Mouse (Mus musculus) heart, postnatal 0 days (tissue): ENCODE results near the gene P2ry14. TPM values are rescaled to one million over a fixed set of nuclear protein-coding genes. Genes with fewer than 3 reads are reported as not detected.
"Not testable (repeated sequence)": the region's sequence is repeated elsewhere in the genome, so short reads cannot be mapped to it uniquely, and the experiment has no call there.

ENCODE experiments used
- ATAC-seq: fragments of 200-750 bp; cut with Nextera tagmentation; 2 replicates; pipeline ENCODE4 v1.8.0; 2017; ENCODE audit warnings: low read depth, moderate number of reproducible peaks, moderate library complexity; ENCODE audit not compliant: insufficient read depth
- DNase-seq: peaks from one replicate; pipeline ENCODE4 v3.0.0-alpha.2; 2016; ENCODE audit warnings: low spot score
- H3K27ac ChIP-seq: fragments of 300-500 bp; sonication (generic); 2 replicates; pipeline ENCODE4 v1.5.1; 2014; ENCODE audit warnings: low read depth, mild to moderate bottlenecking
- H3K27me3 ChIP-seq: fragments of 300-500 bp; sonication (generic); 2 replicates; pipeline ENCODE4 v1.6.1; 2014; ENCODE audit warnings: low read length, mixed read lengths; ENCODE audit not compliant: control insufficient read depth, insufficient read depth
- H3K36me3 ChIP-seq: fragments of 300-500 bp; sonication (generic); replicated peaks from 2 replicates; pipeline ENCODE4 v1.6.1; 2014; ENCODE audit warnings: low read length, mixed read lengths; ENCODE audit not compliant: control insufficient read depth, insufficient read depth
- H3K4me1 ChIP-seq: fragments of 300-500 bp; sonication (generic); 2 replicates; pipeline ENCODE4 v1.6.1; 2014; ENCODE audit warnings: antibody characterized with exemption; ENCODE audit not compliant: control insufficient read depth, insufficient read depth
- H3K4me2 ChIP-seq: fragments of 300-500 bp; sonication (generic); 2 replicates; pipeline ENCODE4 v1.6.1; 2014; ENCODE audit warnings: low read depth, mild to moderate bottlenecking, low read length, moderate library complexity
- H3K4me3 ChIP-seq: fragments of 300-500 bp; sonication (generic); 2 replicates; pipeline ENCODE4 v1.5.1; 2014; ENCODE audit warnings: low read depth, low read length
- H3K9ac ChIP-seq: fragments of 300-500 bp; sonication (generic); replicated peaks from 2 replicates; pipeline ENCODE4 v1.6.1; 2014; ENCODE audit warnings: low read depth, low read length, mixed read lengths
- H3K9me3 ChIP-seq: fragments of 300-500 bp; sonication (generic); replicated peaks from 2 replicates; pipeline ENCODE4 v1.6.1; 2016; ENCODE audit warnings: low read length; ENCODE audit not compliant: control insufficient read depth
- CTCF ChIP-seq: IDR thresholded peaks from 2 replicates; pipeline ENCODE4 v1.5.1; 2016; ENCODE audit warnings: antibody characterized with exemption, control low read depth, low read depth
- EP300 ChIP-seq: IDR thresholded peaks from 2 replicates; pipeline ENCODE4 v1.6.1; 2016; ENCODE audit warnings: antibody characterized with exemption, low read depth
- WGBS: fragments of 180-500 bp; shearing (Covaris S2); extraction: QIAGEN DNeasy Blood & Tissue Kit; methylation state at CpG from one replicate; pipeline ENCODE4 v1.1.7; 2014; 5-methylcytosine and 5-hydroxymethylcytosine counted together
- polyA plus RNA-seq: library from polyadenylated mRNA; unstranded; fragments of >200 nt; fragmentation: Nextera tagmentation; extraction: Ambion mirVana; gene quantifications from 2 replicates; pipeline ENCODE4 v1.2.1, GENCODE M21; 2015
- total RNA-seq: library from RNA; depleted of rRNA; stranded (reverse); fragments of >200 nt; gene quantifications from 2 replicates; pipeline ENCODE4 v1.2.3, GENCODE M21; 2014; ENCODE audit warnings: low replicate concordance

The P2ry14 gene
- total and polyA plus RNA-seq, 2 experiments from 2014 or later = 1.8 to 3.7 TPM

GRCm38 (mm10) chr3:59111944-59112343 lies 41.5 kb downstream of the P2ry14 start:
- no peaks in the 10 kb centered on the region for H3K36me3 ChIP-seq
- no peaks in the 10 kb centered on the region for H3K9me3 ChIP-seq
- H3K4me1 ChIP-seq = peaks cover 14% of the 10 kb centered on the region; the same call in 1 of the 2 replicates
- no peak overlapping the region for H3K9ac ChIP-seq
- DNase-seq (no peak), ATAC-seq (no peak)
- 84% methylated on average over 3 of the region's 3 CpGs for WGBS
- no peaks in the 10 kb centered on the region for H3K27me3 ChIP-seq
- no peak overlapping the region for H3K4me2 ChIP-seq
- TF ChIP-seq EP300 (no peak), CTCF (no peak)
- H3K4me3 ChIP-seq = no peak overlapping the region
- no peak overlapping the region for H3K27ac ChIP-seq

GRCm38 (mm10) chr3:59109834-59110233 lies 43.6 kb downstream of the P2ry14 start:
- not testable (repeated sequence) for H3K9me3 ChIP-seq, DNase-seq, H3K9ac ChIP-seq, H3K36me3 ChIP-seq, ATAC-seq, H3K4me2 ChIP-seq, H3K27me3 ChIP-seq, H3K27ac ChIP-seq, H3K4me3 ChIP-seq
- H3K4me1 ChIP-seq = peaks cover 14% of the 10 kb centered on the region; the same call in 1 of the 2 replicates
- 93% methylated on average over 3 of the region's 3 CpGs for WGBS

GRCm38 (mm10) chr3:59107439-59107838 lies 46.0 kb downstream of the P2ry14 start:
- no peak overlapping the region for H3K9ac ChIP-seq
- TF ChIP-seq EP300 (no peak), CTCF (no peak)
- no peak overlapping the region for H3K4me3 ChIP-seq
- no peak overlapping the region for H3K27ac ChIP-seq
- 89% methylated on average over 4 of the region's 4 CpGs for WGBS
- ATAC-seq (no peak), DNase-seq (no peak)
- no peaks in the 10 kb centered on the region for H3K9me3 ChIP-seq
- no peak overlapping the region for H3K4me2 ChIP-seq
- H3K4me1 ChIP-seq = peaks cover 8% of the 10 kb centered on the region; the same call in 1 of the 2 replicates
- no peaks in the 10 kb centered on the region for H3K36me3 ChIP-seq
- H3K27me3 ChIP-seq = no peaks in the 10 kb centered on the region

- TF ChIP-seq EP300 (no peak), CTCF (no peak)
- peaks cover 8% of the 10 kb centered on the region for H3K4me1 ChIP-seq
- no peak overlapping the region for H3K4me2 ChIP-seq
- no peaks in the 10 kb centered on the region for H3K27me3 ChIP-seq
- no peaks in the 10 kb centered on the region for H3K36me3 ChIP-seq
- no peak overlapping the region for H3K27ac ChIP-seq
- H3K9ac ChIP-seq = no peak overlapping the region
- H3K4me3 ChIP-seq = no peak overlapping the region
- no peak for DNase-seq
- WGBS = 23% methylated on average over 4 of the region's 4 CpGs
- no peak; the same call in 1 of the 2 replicates for ATAC-seq
- no peaks in the 10 kb centered on the region for H3K9me3 ChIP-seq
These were observed 49.0 kb downstream of the P2ry14 start for GRCm38 (mm10) chr3:59104462-59104861.

- no peaks in the 10 kb centered on the region for H3K27me3 ChIP-seq
- no peak overlapping the region for H3K4me3 ChIP-seq
- no peak overlapping the region for H3K9ac ChIP-seq
- ATAC-seq (no peak), DNase-seq (no peak)
- no peak overlapping the region for H3K27ac ChIP-seq
- TF ChIP-seq EP300 = no peak
- no peaks in the 10 kb centered on the region for H3K9me3 ChIP-seq
- WGBS = 91% methylated on average over 2 of the region's 2 CpGs
- no peak overlapping the region for H3K4me2 ChIP-seq
- peaks cover 8% of the 10 kb centered on the region for H3K4me1 ChIP-seq
- H3K36me3 ChIP-seq = no peaks in the 10 kb centered on the region
These were observed 51.3 kb downstream of the P2ry14 start for GRCm38 (mm10) chr3:59102146-59102545.

GRCm38 (mm10) chr3:59101218-59101986 lies 52.0 kb downstream of the P2ry14 start, which contains the start of gene Gpr171:
TSS of gene Gpr171 (minus strand) at chr3:59101821.
- ATAC-seq (no peak), DNase-seq (no peak)
- Histone ChIP-seq H3K36me3 (no peaks in the 10 kb centered on the region), H3K9me3 (no peaks in the 10 kb centered on the region), H3K9ac (no peak within 1 kb of the TSS), H3K27me3 (no peaks in the 10 kb centered on the region), H3K4me3 (no peak within 1 kb of the TSS; the same call in 1 of the 2 replicates), H3K4me2 (no peak within 1 kb of the TSS; the same call in 1 of the 2 replicates), H3K4me1 (peaks cover 8% of the 10 kb centered on the region), H3K27ac (no peak within 1 kb of the TSS)
- 74% methylated on average over 6 of the region's 6 CpGs for WGBS
- no peak for TF ChIP-seq CTCF
- TF ChIP-seq EP300 = no peak
